Mouse (Mus musculus): ENCODE results near the gene Acaa1a.
A peak's percentile ranks its signal among the peaks of the same experiment; 100 is the strongest.

Acaa1a gene

GRCm38 (mm10) chr9:119339558-119340211, at the start of gene Acaa1a:
Gene Acaa1a, plus strand, starts transcription at chr9:119339676.
- DNase-seq (ENCODE audit: low read depth in 2 of 2, low spot score in 2 of 2), result peak; percentile 56 to 64

- no peak for DNase-seq (ENCODE audit: low read depth in 2 of 2, low spot score in 2 of 2)
These were observed 48.7 kb upstream of the Acaa1a start for GRCm38 (mm10) chr9:119290791-119291190.

GRCm38 (mm10) chr9:119297696-119298095, 41.8 kb upstream of the Acaa1a start:
- DNase-seq (ENCODE audit: low read depth in 2 of 2, low spot score in 2 of 2), result no peak

- no peak for DNase-seq (ENCODE audit: low read depth in 2 of 2, low spot score in 2 of 2)
These were observed 40.9 kb upstream of the Acaa1a start for GRCm38 (mm10) chr9:119298563-119298962.

GRCm38 (mm10) chr9:119305863-119306262, 33.6 kb upstream of the Acaa1a start:
- DNase-seq (ENCODE audit: low read depth in 2 of 2, low spot score in 2 of 2), result no peak

- no peak for DNase-seq (ENCODE audit: low read depth in 2 of 2, low spot score in 2 of 2)
These were observed 30.4 kb upstream of the Acaa1a start for GRCm38 (mm10) chr9:119309067-119309466.

- DNase-seq (ENCODE audit: low read depth in 2 of 2, low spot score in 2 of 2), result no peak
These were observed 26.4 kb upstream of the Acaa1a start for GRCm38 (mm10) chr9:119313096-119313495.

- no peak for DNase-seq (ENCODE audit: low read depth in 2 of 2, low spot score in 2 of 2)
These were observed 20.6 kb upstream of the Acaa1a start for GRCm38 (mm10) chr9:119318891-119319290.

- DNase-seq (ENCODE audit: low read depth in 2 of 2, low spot score in 2 of 2), result no peak
These were observed 19.0 kb upstream of the Acaa1a start for GRCm38 (mm10) chr9:119320446-119320845.

GRCm38 (mm10) chr9:119320946-119321345, 18.5 kb upstream of the Acaa1a start:
- DNase-seq (ENCODE audit: low read depth in 2 of 2, low spot score in 2 of 2), result no peak

- DNase-seq (ENCODE audit: low read depth in 2 of 2, low spot score in 2 of 2), result no peak
These were observed 17.9 kb upstream of the Acaa1a start for GRCm38 (mm10) chr9:119321392-119322229.

GRCm38 (mm10) chr9:119322289-119323259, 16.9 kb upstream of the Acaa1a start, which contains the start of gene Oxsr1:
Gene Oxsr1, minus strand, starts transcription at chr9:119322427.
- DNase-seq (ENCODE audit: low read depth in 2 of 2, low spot score in 2 of 2), result peak; percentile 96

- DNase-seq (ENCODE audit: low read depth in 2 of 2, low spot score in 2 of 2), result no peak
These were observed 16.2 kb upstream of the Acaa1a start for GRCm38 (mm10) chr9:119323260-119323645.

GRCm38 (mm10) chr9:119324130-119324529, 15.3 kb upstream of the Acaa1a start:
- DNase-seq (ENCODE audit: low read depth in 2 of 2, low spot score in 2 of 2), result no peak

- DNase-seq (ENCODE audit: low read depth in 2 of 2, low spot score in 2 of 2), result no peak
These were observed 11.0 kb upstream of the Acaa1a start for GRCm38 (mm10) chr9:119328488-119328887.

GRCm38 (mm10) chr9:119330186-119330963, 9.1 kb upstream of the Acaa1a start:
- DNase-seq (ENCODE audit: low read depth in 2 of 2, low spot score in 2 of 2), result no peak

- no peak for DNase-seq (ENCODE audit: low read depth in 2 of 2, low spot score in 2 of 2)
These were observed 5.2 kb upstream of the Acaa1a start for GRCm38 (mm10) chr9:119334324-119334723.

- no peak for DNase-seq (ENCODE audit: low read depth in 2 of 2, low spot score in 2 of 2)
These were observed 4.6 kb upstream of the Acaa1a start for GRCm38 (mm10) chr9:119334834-119335233.

- no peak for DNase-seq (ENCODE audit: low read depth in 2 of 2, low spot score in 2 of 2)
These were observed 3.9 kb upstream of the Acaa1a start for GRCm38 (mm10) chr9:119335571-119335970.

- no peak for DNase-seq (ENCODE audit: low read depth in 2 of 2, low spot score in 2 of 2)
These were observed 1.6 kb upstream of the Acaa1a start for GRCm38 (mm10) chr9:119337842-119338241.

Measured in CD8-positive naive resting alpha-beta T cell, adult 2 months (primary cell).